Mouse (Mus musculus): Measurements from ENCODE around the gene Mocs1.

DNA sequence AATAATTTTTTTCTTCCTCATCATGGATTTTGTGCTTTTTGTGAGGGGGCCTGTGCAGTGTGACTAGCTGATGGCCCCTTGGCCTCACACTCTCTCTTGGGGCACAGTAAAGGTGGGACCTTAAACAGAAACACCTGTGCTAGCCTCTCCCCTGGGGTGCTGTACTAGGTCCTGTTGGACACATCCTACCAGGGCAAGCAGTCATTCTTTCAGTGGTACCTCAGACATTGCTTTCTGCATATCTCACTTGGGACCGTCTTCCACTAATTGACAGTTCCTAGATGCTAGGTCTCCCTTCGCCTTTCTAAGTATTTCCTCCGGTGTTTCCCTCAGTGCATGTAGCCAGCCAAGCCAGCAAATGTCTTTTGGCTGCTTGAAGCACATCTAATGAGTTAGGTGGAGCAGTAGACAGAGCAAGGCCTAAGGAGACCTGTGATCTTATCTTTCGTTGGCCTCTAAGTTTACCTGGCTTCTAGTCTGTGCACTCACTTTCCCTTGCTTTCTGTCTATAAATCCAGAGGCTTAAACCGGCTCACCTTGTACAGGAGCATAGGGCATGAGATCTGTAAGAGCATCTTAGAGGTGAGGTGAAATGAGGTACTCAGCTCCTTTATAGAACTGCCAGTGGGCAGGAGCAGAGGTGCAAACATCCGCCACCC, 1.4 kb downstream of the Mocs1 start:
- TF ChIP-seq CTCF (conservative IDR thresholded peaks at IDR 0.05; ENCODE audit: insufficient read depth, insufficient read length, low read depth, low read length) (no peak), POLR2A (IDR thresholded peaks at IDR 0.05; ENCODE audit: low read depth, low read length) (no peak)

All from kidney, adult 2 months (tissue).